Mouse (Mus musculus) forelimb bud, embryonic 11.5 days (tissue): ENCODE data around the gene Anxa1.

Experiments used
- DNase-seq: peaks from one replicate; pipeline ENCODE4 v3.0.0-alpha.2; 2012; ENCODE audit warnings: low read depth, low spot score

Anxa1 gene

GRCm38 (mm10) chr19:20390455-20390994, at the start of gene Anxa1:
TSS of gene Anxa1 (minus strand) at chr19:20390944.
- DNase-seq, result no peak

GRCm38 (mm10) chr19:20437043-20437442, 46.3 kb upstream of the Anxa1 start:
- no peak for DNase-seq

GRCm38 (mm10) chr19:20434541-20434940, 43.8 kb upstream of the Anxa1 start:
- DNase-seq, result peak; percentile 53

GRCm38 (mm10) chr19:20433966-20434365, 43.2 kb upstream of the Anxa1 start:
- DNase-seq, result no peak

GRCm38 (mm10) chr19:20426443-20427161, 35.9 kb upstream of the Anxa1 start:
- DNase-seq, result no peak

GRCm38 (mm10) chr19:20411276-20411675, 20.5 kb upstream of the Anxa1 start:
- no peak for DNase-seq

GRCm38 (mm10) chr19:20409541-20410528, 19.1 kb upstream of the Anxa1 start:
- DNase-seq, result no peak

- no peak for DNase-seq
These were observed 15.7 kb upstream of the Anxa1 start for GRCm38 (mm10) chr19:20406475-20406874.

GRCm38 (mm10) chr19:20405015-20405414, 14.3 kb upstream of the Anxa1 start:
- no peak for DNase-seq

- DNase-seq, result no peak
These were observed 13.0 kb upstream of the Anxa1 start for GRCm38 (mm10) chr19:20403740-20404139.

GRCm38 (mm10) chr19:20403219-20403618, 12.5 kb upstream of the Anxa1 start:
- DNase-seq, result no peak

GRCm38 (mm10) chr19:20402516-20403200, 11.9 kb upstream of the Anxa1 start:
- no peak for DNase-seq

GRCm38 (mm10) chr19:20401961-20402360, 11.2 kb upstream of the Anxa1 start:
- no peak for DNase-seq

GRCm38 (mm10) chr19:20399187-20399586, 8.4 kb upstream of the Anxa1 start:
- DNase-seq, result no peak

GRCm38 (mm10) chr19:20397092-20397491, 6.3 kb upstream of the Anxa1 start:
- no peak for DNase-seq

GRCm38 (mm10) chr19:20393556-20394274, 3.0 kb upstream of the Anxa1 start:
- DNase-seq, result no peak

GRCm38 (mm10) chr19:20389723-20390122, 1.0 kb downstream of the Anxa1 start:
- no peak for DNase-seq

GRCm38 (mm10) chr19:20389245-20389644, 1.5 kb downstream of the Anxa1 start:
- no peak for DNase-seq

- no peak for DNase-seq
These were observed 2.5 kb downstream of the Anxa1 start for GRCm38 (mm10) chr19:20388276-20388675.

- DNase-seq, result no peak
These were observed 4.4 kb downstream of the Anxa1 start for GRCm38 (mm10) chr19:20386296-20386695.

GRCm38 (mm10) chr19:20385645-20386044, 5.1 kb downstream of the Anxa1 start:
- DNase-seq, result no peak
